Mouse (Mus musculus) liver, adult 2 months (tissue): Measurements from ENCODE around the gene Trim14. TPM values are rescaled to one million over a fixed set of nuclear protein-coding genes. Genes with fewer than 3 reads are reported as not detected.
A peak's percentile ranks its signal among the peaks of the same experiment; 100 is the strongest.

Source experiments
- DNase-seq: peaks from one replicate; pipeline ENCODE4 v3.0.0-alpha.2; 2011; ENCODE audit warnings: low read depth, low spot score; ENCODE audit errors: extremely low read depth
- H3K27ac ChIP-seq: fragments of 200-500 bp; replicated peaks from 2 replicates; pipeline ENCODE4 v1.5.1; 2012; ENCODE audit warnings: low read depth, mild to moderate bottlenecking, control low read depth, inconsistent platforms, low read length; ENCODE audit not compliant: insufficient read depth
- H3K27me3 ChIP-seq: fragments of 200-500 bp; 2 replicates; pipeline ENCODE4 v1.6.1; 2012; ENCODE audit warnings: mild to moderate bottlenecking, moderate library complexity, low read length, inconsistent platforms; ENCODE audit not compliant: control insufficient read depth, insufficient read depth
- H3K36me3 ChIP-seq: fragments of 200-500 bp; 2 replicates; pipeline ENCODE4 v1.6.1; 2012; ENCODE audit warnings: low read length, inconsistent platforms; ENCODE audit not compliant: control insufficient read depth, insufficient read depth
- H3K4me1 ChIP-seq: fragments of 200-500 bp; 2 replicates; pipeline ENCODE4 v1.6.1; 2011; ENCODE audit warnings: low read length; ENCODE audit not compliant: control insufficient read depth, insufficient read depth
- H3K4me3 ChIP-seq: fragments of 200-500 bp; 2 replicates; pipeline ENCODE4 v1.5.1; 2011; ENCODE audit warnings: low read depth, mild to moderate bottlenecking, control low read depth, low read length, moderate library complexity; ENCODE audit not compliant: insufficient read depth
- H3K79me2 ChIP-seq: fragments of 200-500 bp; 2 replicates; pipeline ENCODE4 v1.6.1; 2012; ENCODE audit warnings: inconsistent platforms, mild to moderate bottlenecking, low read length, moderate library complexity; ENCODE audit not compliant: control insufficient read depth, insufficient read depth
- H3K9ac ChIP-seq: fragments of 200-500 bp; 2 replicates; pipeline ENCODE4 v1.6.1; 2012; ENCODE audit warnings: low read depth, mild to moderate bottlenecking, control low read depth, inconsistent platforms, low read length
- CTCF ChIP-seq: fragments of 200-500 bp; IDR thresholded peaks from 2 replicates; pipeline ENCODE4 v1.5.1; 2011; ENCODE audit warnings: low read depth, low read length, control low read depth
- POLR2A ChIP-seq: fragments of 200-500 bp; IDR thresholded peaks from 2 replicates; pipeline ENCODE4 v1.6.1; 2011; ENCODE audit warnings: low read length, control low read depth; ENCODE audit not compliant: insufficient read depth; ENCODE audit errors: extremely low read depth
- WGBS: fragments of 180-500 bp; shearing (Covaris S2); methylation state at CpG from one replicate; pipeline ENCODE4 v1.1.7; 2018; 5-methylcytosine and 5-hydroxymethylcytosine counted together
- polyA plus RNA-seq: library from polyadenylated mRNA; depleted of rRNA; stranded (reverse); fragments of >200 nt; gene quantifications from 2 replicates; pipeline ENCODE4 v1.2.3, GENCODE M21; 2012
- total RNA-seq: library from RNA; depleted of rRNA; stranded (reverse); fragments of >200 nt; gene quantifications from 2 replicates; pipeline ENCODE4 v1.2.3, GENCODE M21; 2014

The Trim14 gene
- total and polyA plus RNA-seq, 2 experiments = 24.9 to 26.5 TPM

DNA sequence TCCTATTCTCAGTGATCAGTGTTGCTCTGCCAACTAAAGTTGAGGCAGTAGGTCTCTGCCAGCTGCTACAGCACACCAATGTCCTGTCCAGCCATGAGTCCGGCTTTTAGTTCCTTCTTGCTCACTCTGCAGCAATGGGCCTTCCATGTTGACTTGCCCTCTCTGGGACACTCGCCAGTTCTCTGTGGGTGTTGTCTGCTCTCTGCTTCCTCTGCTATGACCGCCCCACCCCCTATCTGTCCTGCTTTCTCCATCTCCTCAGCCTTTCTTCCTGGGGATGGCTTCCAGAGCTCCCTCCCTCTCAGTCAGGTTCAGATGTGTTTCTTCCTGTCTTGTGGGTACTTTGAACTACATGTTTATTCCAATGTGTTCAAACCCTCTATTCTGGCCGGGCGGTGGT lies 48.6 kb downstream of the Trim14 start:
- WGBS = 52% methylated on average over 5 of the region's 5 CpGs
- Histone ChIP-seq H3K4me1 (peaks cover 3% of the 10 kb centered on the region), H3K27ac (no peak overlapping the region), H3K36me3 (no peaks in the 10 kb centered on the region), H3K27me3 (no peaks in the 10 kb centered on the region), H3K9ac (no peak overlapping the region), H3K4me3 (no peak overlapping the region), H3K79me2 (no peaks in the 10 kb centered on the region)
- TF ChIP-seq POLR2A = no peak
- no peak for TF ChIP-seq CTCF
- peak; percentile 26 for DNase-seq

DNA sequence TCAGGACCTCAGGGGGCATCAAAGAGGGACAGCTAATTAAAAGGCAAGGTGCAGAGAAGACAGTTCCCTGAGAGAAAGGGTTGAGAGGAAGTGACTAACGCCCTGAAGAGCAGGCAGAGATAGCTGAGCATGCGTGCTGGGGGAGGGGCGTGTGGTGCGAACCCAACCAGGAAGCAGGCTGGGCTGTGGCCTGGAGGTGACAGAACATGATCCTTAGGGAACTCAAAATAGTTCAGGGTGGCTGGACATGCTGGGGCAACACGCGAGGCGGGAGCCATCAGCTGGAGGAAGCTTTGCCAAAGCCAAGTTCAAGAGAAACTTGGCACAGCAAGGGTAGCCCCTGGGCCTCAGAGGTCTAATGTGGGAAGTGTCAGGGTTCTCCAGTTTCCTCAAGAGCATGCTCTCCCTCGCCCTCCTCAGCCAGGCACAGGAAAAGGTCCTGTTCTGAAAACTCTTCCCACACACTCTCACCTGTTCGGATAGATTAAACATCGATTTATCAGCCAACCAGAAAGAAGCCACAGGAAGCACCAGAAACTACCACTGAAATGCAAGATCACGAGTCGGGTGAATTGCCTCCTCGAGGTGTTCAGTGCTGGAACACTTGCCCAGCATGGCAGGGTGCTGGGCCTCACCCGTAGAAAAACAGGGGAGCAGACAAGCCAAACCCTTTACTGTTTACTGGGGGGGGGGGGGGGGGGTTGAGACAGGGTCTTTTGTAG lies 50.1 kb downstream of the Trim14 start:
- Histone ChIP-seq H3K4me1 (peaks cover 3% of the 10 kb centered on the region), H3K36me3 (no peaks in the 10 kb centered on the region), H3K9ac (no peak overlapping the region), H3K27me3 (no peaks in the 10 kb centered on the region), H3K27ac (0 out of 2 replicates have a peak overlapping the region, but pooled peaks have one; percentile 24), H3K4me3 (no peak overlapping the region), H3K79me2 (no peaks in the 10 kb centered on the region)
- peak; percentile 26 for DNase-seq
- TF ChIP-seq CTCF = no peak
- no peak for TF ChIP-seq POLR2A
- WGBS = 68% methylated on average over 14 of the region's 14 CpGs

GRCm38 (mm10) chr4:46479081-46479480 lies 56.9 kb downstream of the Trim14 start:
- Histone ChIP-seq H3K9ac (no peak overlapping the region), H3K27me3 (no peaks in the 10 kb centered on the region), H3K27ac (no peak overlapping the region), H3K36me3 (peaks cover 3% of the 10 kb centered on the region; the same call in 1 of the 2 replicates), H3K79me2 (no peaks in the 10 kb centered on the region), H3K4me3 (no peak overlapping the region), H3K4me1 (no peaks in the 10 kb centered on the region)
- WGBS = 93% methylated on average over 2 of the region's 2 CpGs
- DNase-seq = no peak
- TF ChIP-seq POLR2A (no peak), CTCF (no peak)

- Histone ChIP-seq H3K9ac (no peak overlapping the region), H3K27ac (no peak overlapping the region), H3K79me2 (no peaks in the 10 kb centered on the region), H3K4me3 (no peak overlapping the region), H3K4me1 (no peaks in the 10 kb centered on the region), H3K27me3 (no peaks in the 10 kb centered on the region), H3K36me3 (peaks cover 31% of the 10 kb centered on the region)
- WGBS = 97% methylated on average over 5 of the region's 5 CpGs
- DNase-seq = no peak
- TF ChIP-seq POLR2A = no peak
- no peak for TF ChIP-seq CTCF
Measured at GRCm38 (mm10) chr4:46475101-46475500, 60.8 kb downstream of the Trim14 start.

DNA sequence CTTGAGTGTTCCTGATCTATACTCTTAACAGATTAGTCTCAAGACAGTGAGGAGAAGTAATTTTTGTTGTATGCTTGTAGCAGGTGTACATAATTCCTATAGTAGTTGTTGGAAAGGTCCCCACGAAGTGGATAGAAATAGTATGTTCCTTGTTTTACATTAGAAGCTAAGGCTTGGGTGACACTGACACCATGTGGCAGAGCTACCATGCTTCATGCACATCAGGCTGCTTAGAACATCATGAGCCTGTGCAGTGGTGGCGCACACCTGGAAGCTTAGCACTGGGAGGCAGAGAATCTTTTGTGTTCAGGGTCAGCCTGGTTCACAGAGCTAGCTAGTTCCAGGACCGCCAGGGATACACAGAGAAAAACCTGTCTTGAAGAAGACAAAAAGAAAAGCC lies 70.2 kb downstream of the Trim14 start:
- Histone ChIP-seq H3K27ac (no peak overlapping the region), H3K27me3 (no peaks in the 10 kb centered on the region), H3K4me3 (no peak overlapping the region), H3K79me2 (no peaks in the 10 kb centered on the region), H3K36me3 (peaks cover 70% of the 10 kb centered on the region), H3K4me1 (no peaks in the 10 kb centered on the region), H3K9ac (no peak overlapping the region)
- 91% methylated on average over 3 of the region's 3 CpGs for WGBS
- TF ChIP-seq POLR2A (no peak), CTCF (no peak)
- DNase-seq = no peak

DNA sequence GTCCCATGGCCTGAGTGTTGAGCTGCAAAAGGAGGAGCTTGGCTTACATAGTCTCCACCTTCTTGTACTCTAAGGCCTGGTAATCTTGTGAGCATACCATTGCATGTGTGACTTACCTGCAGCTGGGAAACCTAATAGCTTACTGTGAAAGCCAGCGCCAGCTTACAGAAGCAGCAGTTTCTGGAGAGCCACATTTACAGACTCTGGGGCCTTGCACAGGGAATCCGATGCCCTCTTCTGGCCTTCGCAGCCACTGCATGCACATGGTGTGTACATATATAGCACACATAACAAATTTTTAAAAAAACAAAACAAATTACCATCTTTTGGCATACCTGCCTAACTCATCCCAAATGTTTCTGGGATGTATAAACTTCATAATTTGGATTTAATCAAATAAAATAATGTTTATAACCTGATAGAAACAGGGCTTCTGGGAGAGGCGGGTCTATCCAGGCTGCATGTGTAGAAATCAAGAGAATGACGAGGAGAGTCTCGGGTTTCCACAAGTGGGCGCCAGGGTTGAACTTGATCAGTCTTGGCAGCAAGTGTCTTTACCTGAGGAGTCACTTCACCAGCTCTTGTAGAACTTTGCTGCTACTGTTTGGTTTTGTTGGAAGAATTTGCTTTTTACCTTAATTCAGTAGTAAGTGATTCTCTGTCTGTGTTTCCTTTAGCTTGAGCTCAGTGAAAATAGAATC lies 72.7 kb downstream of the Trim14 start:
- peaks cover 50% of the 10 kb centered on the region for H3K36me3 ChIP-seq
- TF ChIP-seq POLR2A (no peak), CTCF (peak; percentile 72)
- H3K79me2 ChIP-seq = peaks cover under 1% of the 10 kb centered on the region; the same call in 1 of the 2 replicates
- H3K27me3 ChIP-seq = no peaks in the 10 kb centered on the region
- 85% methylated on average over 7 of the region's 7 CpGs for WGBS
- no peak overlapping the region for H3K9ac ChIP-seq
- DNase-seq = peak; percentile 31
- H3K4me3 ChIP-seq = no peak overlapping the region
- H3K27ac ChIP-seq = no peak overlapping the region
- no peaks in the 10 kb centered on the region for H3K4me1 ChIP-seq
